Mouse (Mus musculus) stomach, postnatal 0 days (tissue): Measurements from ENCODE around the gene Kcnip4. TPM values are rescaled to one million over a fixed set of nuclear protein-coding genes. Genes with fewer than 3 reads are reported as not detected.
A peak's percentile ranks its signal among the peaks of the same experiment; 100 is the strongest.

Source experiments
- ATAC-seq: fragments of 200-750 bp; cut with Nextera tagmentation; 2 replicates; pipeline ENCODE4 v1.8.0; 2017; ENCODE audit not compliant: low FRiP score, low TSS enrichment
- DNase-seq: peaks from one replicate; pipeline ENCODE4 v3.0.0-alpha.2; 2016; ENCODE audit warnings: low spot score
- H3K27ac ChIP-seq: fragments of 300-500 bp; sonication (generic); replicated peaks from 2 replicates; pipeline ENCODE4 v1.5.1; 2014; ENCODE audit warnings: mild to moderate bottlenecking, control low read depth
- H3K27me3 ChIP-seq: fragments of 300-500 bp; sonication (generic); 2 replicates; pipeline ENCODE4 v1.6.1; 2014; ENCODE audit warnings: low read length; ENCODE audit not compliant: control insufficient read depth, insufficient read depth
- H3K36me3 ChIP-seq: fragments of 300-500 bp; sonication (generic); 2 replicates; pipeline ENCODE4 v1.6.1; 2014; ENCODE audit warnings: low read length, mixed read lengths; ENCODE audit not compliant: control insufficient read depth, insufficient read depth
- H3K4me1 ChIP-seq: fragments of 300-500 bp; sonication (generic); replicated peaks from 2 replicates; pipeline ENCODE4 v1.6.1; 2014; ENCODE audit warnings: antibody characterized with exemption; ENCODE audit not compliant: control insufficient read depth, insufficient read depth
- H3K4me2 ChIP-seq: fragments of 300-500 bp; sonication (generic); replicated peaks from 2 replicates; pipeline ENCODE4 v1.6.1; 2014; ENCODE audit warnings: low read depth, mild to moderate bottlenecking, control low read depth, moderate library complexity
- H3K4me3 ChIP-seq: fragments of 300-500 bp; sonication (generic); 2 replicates; pipeline ENCODE4 v1.5.1; 2014; ENCODE audit warnings: low read depth, low read length, control low read depth
- H3K9ac ChIP-seq: fragments of 300-500 bp; sonication (generic); 2 replicates; pipeline ENCODE4 v1.6.1; 2014; ENCODE audit warnings: mild to moderate bottlenecking, low read length, control low read depth, mixed read lengths
- H3K9me3 ChIP-seq: fragments of 300-500 bp; sonication (generic); 2 replicates; pipeline ENCODE4 v1.6.1; 2016; ENCODE audit warnings: low read length; ENCODE audit not compliant: control insufficient read depth
- CTCF ChIP-seq: IDR thresholded peaks from 2 replicates; pipeline ENCODE4 v1.5.1; 2016; ENCODE audit warnings: antibody characterized with exemption, low read depth, mild to moderate bottlenecking, moderate library complexity
- EP300 ChIP-seq: optimal IDR thresholded peaks from 2 replicates; pipeline ENCODE3; 2016; ENCODE audit warnings: antibody characterized with exemption
- WGBS: fragments of 180-500 bp; shearing (Covaris S2); extraction: QIAGEN DNeasy Blood & Tissue Kit; methylation state at CpG from one replicate; pipeline ENCODE4 v1.1.7; 2014; 5-methylcytosine and 5-hydroxymethylcytosine counted together
- polyA plus RNA-seq: library from polyadenylated mRNA; unstranded; fragments of >200 nt; fragmentation: Nextera tagmentation; extraction: Ambion mirVana; gene quantifications from 2 replicates; pipeline ENCODE4 v1.2.1, GENCODE M21; 2015

Kcnip4 gene
- polyA plus RNA-seq, 1 experiment from 2014 or later, result 1.3 TPM

- Histone ChIP-seq H3K27me3 (no peaks in the 10 kb centered on the region), H3K9me3 (no peaks in the 10 kb centered on the region), H3K4me3 (no peak overlapping the region), H3K4me2 (no peak overlapping the region), H3K9ac (no peak overlapping the region), H3K27ac (no peak overlapping the region), H3K4me1 (no peaks in the 10 kb centered on the region), H3K36me3 (no peaks in the 10 kb centered on the region)
- no peak for ATAC-seq
- DNase-seq, result no peak
- TF ChIP-seq EP300 (no peak), CTCF (no peak)
- WGBS, result 75% methylated on average over 7 of the region's 7 CpGs
Measured at GRCm38 (mm10) chr5:48623370-48623769, 901.3 kb downstream of the Kcnip4 start.

GRCm38 (mm10) chr5:48606916-48607315, 917.8 kb downstream of the Kcnip4 start:
- no peaks in the 10 kb centered on the region for H3K9me3 ChIP-seq
- H3K9ac ChIP-seq, result no peak overlapping the region
- no peak for ATAC-seq
- WGBS, result 81% methylated on average over 5 of the region's 5 CpGs
- no peak for TF ChIP-seq CTCF
- TF ChIP-seq EP300, result no peak
- H3K4me3 ChIP-seq, result no peak overlapping the region
- H3K27ac ChIP-seq, result no peak overlapping the region
- H3K27me3 ChIP-seq, result no peaks in the 10 kb centered on the region
- no peak for DNase-seq
- no peaks in the 10 kb centered on the region for H3K4me1 ChIP-seq
- no peaks in the 10 kb centered on the region for H3K36me3 ChIP-seq
- no peak overlapping the region for H3K4me2 ChIP-seq

GRCm38 (mm10) chr5:48606281-48606680, 918.4 kb downstream of the Kcnip4 start:
- Histone ChIP-seq H3K9ac (no peak overlapping the region), H3K27me3 (no peaks in the 10 kb centered on the region), H3K27ac (no peak overlapping the region), H3K4me2 (no peak overlapping the region), H3K4me1 (no peaks in the 10 kb centered on the region), H3K9me3 (no peaks in the 10 kb centered on the region), H3K4me3 (no peak overlapping the region), H3K36me3 (no peaks in the 10 kb centered on the region)
- TF ChIP-seq EP300 (no peak), CTCF (no peak)
- WGBS, result 86% methylated on average over 9 of the region's 9 CpGs
- no peak for ATAC-seq
- no peak for DNase-seq

- peak overlapping the region; percentile 6; the same call in 1 of the 2 replicates for H3K4me3 ChIP-seq
- DNase-seq, result no peak
- no peaks in the 10 kb centered on the region for H3K9me3 ChIP-seq
- 3% methylated on average over 12 of the region's 12 CpGs for WGBS
- no peaks in the 10 kb centered on the region for H3K27me3 ChIP-seq
- no peak for ATAC-seq
- no peak overlapping the region for H3K27ac ChIP-seq
- no peaks in the 10 kb centered on the region for H3K36me3 ChIP-seq
- peak overlapping the region; percentile 29 for H3K4me2 ChIP-seq
- TF ChIP-seq EP300, result no peak
- no peak for TF ChIP-seq CTCF
- H3K4me1 ChIP-seq, result no peaks in the 10 kb centered on the region
- H3K9ac ChIP-seq, result no peak overlapping the region
Measured at GRCm38 (mm10) chr5:48599481-48600040, 925.1 kb downstream of the Kcnip4 start.

GRCm38 (mm10) chr5:48588014-48588413, 936.7 kb downstream of the Kcnip4 start:
- ATAC-seq (no peak), DNase-seq (no peak)
- no peaks in the 10 kb centered on the region for H3K27me3 ChIP-seq
- H3K36me3 ChIP-seq, result no peaks in the 10 kb centered on the region
- H3K4me3 ChIP-seq, result no peak overlapping the region
- H3K9ac ChIP-seq, result no peak overlapping the region
- no peak overlapping the region for H3K27ac ChIP-seq
- no peak for TF ChIP-seq EP300
- TF ChIP-seq CTCF, result no peak
- no peaks in the 10 kb centered on the region for H3K4me1 ChIP-seq
- H3K4me2 ChIP-seq, result no peak overlapping the region
- no peaks in the 10 kb centered on the region for H3K9me3 ChIP-seq

- no peak for TF ChIP-seq CTCF
- TF ChIP-seq EP300, result no peak
- Histone ChIP-seq H3K9ac (no peak overlapping the region), H3K4me3 (no peak overlapping the region), H3K9me3 (no peaks in the 10 kb centered on the region), H3K27ac (no peak overlapping the region), H3K36me3 (no peaks in the 10 kb centered on the region), H3K4me1 (no peaks in the 10 kb centered on the region), H3K27me3 (no peaks in the 10 kb centered on the region), H3K4me2 (no peak overlapping the region)
- DNase-seq (no peak), ATAC-seq (no peak)
- WGBS, result 22% methylated on average over 1 of the region's 1 CpGs
Measured at GRCm38 (mm10) chr5:48583431-48583830, 941.3 kb downstream of the Kcnip4 start.
